Mouse (Mus musculus) adrenal gland, postnatal 14 days (tissue): Measurements from ENCODE around the gene Rnf4. TPM values are rescaled to one million over a fixed set of nuclear protein-coding genes. Genes with fewer than 3 reads are reported as not detected.

Source experiments
- DNase-seq: peaks from one replicate; pipeline ENCODE4 v3.0.0; 2021; ENCODE audit warnings: mixed read lengths
- total RNA-seq: library from RNA; stranded (reverse); gene quantifications from 2 replicates; pipeline ENCODE4 v1.2.3, GENCODE M21; 2021

Gene Rnf4
- total RNA-seq, 1 experiment from 2014 or later = 99.3 TPM

DNA sequence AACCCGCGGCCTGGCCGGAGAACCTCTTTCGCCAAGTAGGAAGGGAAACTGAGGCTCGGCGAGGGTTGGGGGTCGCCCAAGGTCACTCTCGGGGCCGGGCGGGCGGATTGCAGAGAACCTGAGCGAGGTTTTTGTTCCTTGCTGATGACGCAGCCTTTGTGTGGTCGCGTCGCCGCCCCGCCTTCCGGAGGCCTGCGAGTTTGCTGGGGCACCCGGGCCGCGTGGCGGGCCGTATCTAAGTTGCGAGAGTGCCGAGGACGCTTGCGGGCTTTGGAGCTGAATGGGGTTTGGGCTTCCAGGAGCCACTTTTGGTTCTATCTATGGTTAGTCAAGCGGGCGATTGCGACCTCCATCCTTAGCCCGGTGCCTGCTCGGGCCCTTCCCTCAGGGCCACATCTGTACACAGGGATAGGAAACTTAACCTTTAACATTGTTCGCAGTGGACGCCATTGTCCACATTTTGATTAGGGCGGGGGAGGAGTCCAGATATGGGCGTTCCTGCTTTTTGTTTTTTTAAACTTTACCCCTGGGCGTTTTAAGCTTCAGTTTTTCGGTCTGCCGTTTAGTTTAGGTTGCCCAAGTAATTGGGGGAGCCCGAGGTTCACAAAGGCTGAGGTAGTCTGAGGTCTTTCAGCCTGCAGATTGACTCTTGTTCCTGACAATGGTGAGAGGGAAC is 824 bp downstream of the Rnf4 start:
- peak; percentile 77 for DNase-seq

DNA sequence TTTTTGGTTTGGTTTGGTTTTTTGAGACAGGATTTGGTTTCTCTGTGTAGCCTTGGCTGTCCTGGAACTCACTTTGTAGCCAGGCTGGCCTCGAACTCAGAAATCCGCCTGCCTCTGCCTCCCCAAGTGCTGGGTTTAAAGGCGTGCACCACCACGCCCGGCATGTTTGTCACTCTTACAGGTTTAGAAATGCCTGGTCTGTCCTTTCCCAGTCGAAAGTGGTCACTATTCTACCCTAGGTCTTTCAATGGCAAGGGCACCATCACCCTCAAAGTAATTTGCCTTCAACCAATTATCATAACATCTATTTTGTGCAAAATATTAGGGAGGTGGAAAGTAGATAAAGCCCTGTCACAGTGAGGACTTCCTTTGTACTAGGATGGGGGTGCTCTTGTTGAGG is 4.2 kb downstream of the Rnf4 start:
- no peak for DNase-seq

DNA sequence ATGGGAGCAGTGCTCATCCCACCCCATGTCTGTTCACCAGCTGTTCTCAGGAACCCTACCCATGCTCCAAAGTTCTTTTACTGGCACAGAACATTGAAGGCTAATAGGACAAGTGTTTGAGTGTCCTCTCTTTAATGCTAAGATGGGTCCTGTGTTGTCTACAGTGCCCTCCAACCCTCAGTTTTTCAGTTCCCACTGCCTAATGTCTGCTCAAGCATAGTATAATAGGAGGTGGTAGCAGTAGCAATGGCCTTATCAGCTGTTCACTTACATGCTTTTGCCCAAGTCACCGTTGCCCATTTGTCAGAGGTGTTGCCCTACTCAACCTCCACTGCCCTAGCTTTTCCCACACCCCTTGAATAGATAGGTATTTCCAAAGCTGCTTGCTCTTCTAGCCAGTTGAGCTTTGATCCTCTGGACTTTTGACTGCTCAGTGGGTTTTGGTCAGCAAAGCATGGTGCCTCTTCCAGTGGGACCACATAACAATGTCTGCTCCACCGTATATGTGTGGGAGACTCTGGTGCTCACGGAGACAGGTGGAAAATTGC is 16.1 kb downstream of the Rnf4 start:
- DNase-seq = no peak

DNA sequence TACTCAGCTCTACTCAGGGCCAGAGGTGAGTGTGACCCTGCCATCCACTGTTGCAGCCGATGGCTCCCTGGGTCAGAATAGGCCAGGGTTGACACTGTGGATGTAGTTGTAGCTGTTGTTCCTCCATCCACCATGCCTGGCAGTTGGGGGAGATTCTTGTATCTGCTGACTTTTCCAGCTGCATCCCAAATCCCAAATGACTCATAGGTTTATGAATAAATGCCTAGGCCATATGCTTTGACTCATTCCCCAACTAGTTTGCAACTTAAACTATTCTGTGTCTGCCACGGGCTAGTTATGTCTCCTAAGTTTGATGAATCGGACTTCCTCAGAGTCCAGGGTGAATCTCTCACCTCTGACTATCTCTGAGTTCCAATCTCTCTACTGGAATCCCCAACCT is 24.2 kb downstream of the Rnf4 start:
- no peak for DNase-seq

DNA sequence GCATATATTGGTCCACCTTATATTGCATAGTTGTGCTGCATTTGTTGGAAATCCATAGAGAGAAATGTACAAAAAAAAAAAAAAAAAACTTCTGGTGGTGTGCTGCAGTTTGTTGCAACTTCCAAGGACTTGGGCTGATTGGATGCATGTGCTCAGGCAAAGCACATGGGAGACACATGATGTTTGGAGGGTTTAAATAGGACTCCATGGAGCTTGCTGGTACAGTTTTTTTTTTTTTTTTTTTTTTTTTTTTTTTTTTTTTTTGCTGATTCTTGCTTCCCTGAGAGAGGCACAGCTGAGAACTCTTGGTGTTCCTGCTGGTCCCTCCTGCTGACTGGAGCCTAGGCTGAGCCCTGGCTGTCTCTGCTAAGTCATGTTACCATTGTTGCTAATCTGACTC is 27.0 kb downstream of the Rnf4 start:
- no peak for DNase-seq

DNA sequence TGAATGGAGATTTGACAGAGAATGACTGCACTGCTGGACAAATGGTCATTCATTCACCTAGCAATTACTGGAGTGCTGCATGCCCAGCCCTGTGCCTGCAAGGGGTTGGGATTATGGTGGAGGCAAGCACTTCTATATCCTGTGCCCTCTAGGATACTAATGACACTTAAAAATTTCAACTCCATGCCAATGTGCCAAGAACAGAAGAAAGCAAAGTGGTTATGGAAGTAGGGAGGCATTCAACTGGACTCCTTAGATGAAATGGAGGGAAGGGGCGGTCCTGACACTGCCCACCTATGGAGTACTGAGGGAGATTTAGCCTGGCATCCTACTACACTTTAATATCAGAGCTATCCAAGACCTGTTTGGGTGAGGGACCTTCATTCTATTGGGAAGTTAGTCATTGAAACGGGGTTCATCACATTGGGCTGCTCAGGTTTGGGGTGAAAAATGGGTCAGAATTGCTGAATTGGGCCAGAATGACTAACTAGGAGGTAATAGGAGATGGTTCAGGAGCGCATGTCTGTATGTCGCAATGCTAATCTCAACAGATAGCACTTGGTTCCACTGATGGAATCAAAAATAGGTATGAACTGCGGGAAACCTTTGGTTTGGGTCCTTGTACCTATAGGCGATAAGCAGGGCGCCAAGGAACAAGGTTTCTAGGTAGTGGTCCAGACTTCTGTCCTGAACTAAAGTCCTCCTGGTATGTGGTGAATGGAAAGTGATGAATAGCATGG is 32.6 kb downstream of the Rnf4 start:
- no peak for DNase-seq

DNA sequence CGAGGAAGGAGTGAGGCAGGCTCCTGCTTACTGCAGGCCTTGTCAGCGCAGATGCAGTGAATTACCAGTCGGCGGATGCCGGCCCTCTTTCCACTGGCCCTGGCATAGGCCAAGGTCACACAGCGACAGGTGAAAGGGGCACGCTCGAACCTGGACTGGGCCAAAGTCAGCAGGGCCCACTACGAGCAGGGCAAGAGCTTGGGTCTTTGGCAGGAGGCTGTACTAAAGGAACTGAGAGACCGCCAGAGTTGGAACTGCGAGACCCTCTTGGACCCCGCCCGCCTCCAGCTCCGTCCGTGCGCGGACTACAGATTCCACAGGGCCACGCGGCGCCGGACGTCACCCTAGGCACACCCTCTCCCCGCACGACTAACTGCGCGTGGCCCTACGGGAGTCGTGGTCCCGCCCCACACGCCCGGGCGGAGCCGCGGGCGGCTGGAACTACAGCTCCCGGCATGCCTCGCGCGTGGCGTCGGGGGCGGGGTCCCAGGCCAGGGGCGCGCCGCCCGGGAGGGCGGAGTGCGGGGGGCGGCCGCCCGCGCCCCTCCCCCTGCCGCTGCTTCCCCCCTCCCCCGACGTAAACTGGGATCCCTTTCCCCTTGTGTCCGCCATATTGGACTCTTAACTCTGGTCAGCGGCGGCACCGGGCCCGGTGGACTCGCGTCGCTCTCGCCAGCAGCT is 33.4 kb downstream of the Rnf4 start, which contains the start of gene Fam193a:
Gene Fam193a (plus strand): TSS at position 593 of the 681 bp plus-strand sequence.
- DNase-seq = peak; percentile 99

DNA sequence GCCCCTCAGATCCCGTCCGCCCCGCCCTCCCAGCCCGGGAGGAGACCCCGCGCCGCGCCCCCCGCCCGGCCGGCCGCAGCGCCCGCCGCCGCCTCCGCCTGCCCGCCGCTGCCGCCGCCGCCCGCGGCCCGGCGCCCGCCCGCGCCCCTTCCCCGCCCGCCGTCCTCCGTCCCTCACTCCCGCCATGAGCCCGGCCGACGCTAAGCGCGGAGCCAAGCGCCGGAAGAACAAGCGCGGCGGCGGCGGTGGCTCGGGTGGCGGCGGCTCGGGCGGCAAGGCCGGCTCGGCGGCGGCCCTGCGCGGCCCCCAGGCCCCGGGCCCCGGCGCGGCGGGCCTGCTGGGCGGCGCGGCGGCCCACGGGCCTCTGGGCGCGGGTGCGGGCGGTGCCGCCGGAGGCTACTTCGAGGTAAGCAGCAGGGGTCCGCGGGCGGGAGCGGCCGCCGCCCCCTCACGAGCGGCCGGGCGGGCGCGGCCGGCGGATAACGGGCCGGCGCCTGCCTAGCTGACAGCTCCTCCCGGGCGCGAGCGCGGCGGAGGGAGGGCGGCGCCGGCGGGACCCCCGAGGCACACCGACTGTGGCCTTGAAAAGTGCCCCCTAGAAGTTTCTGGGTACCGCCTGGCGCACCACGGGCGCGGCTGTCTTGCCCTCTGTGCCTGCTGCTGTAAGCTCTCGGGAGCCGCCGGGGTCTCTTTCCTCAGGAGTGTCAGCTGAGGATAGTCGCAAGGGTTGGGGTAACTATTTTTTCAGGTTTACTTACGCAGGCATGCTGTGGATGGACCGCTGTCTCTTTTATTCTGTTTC is 34.1 kb downstream of the Rnf4 start:
- peak; percentile 54 for DNase-seq

DNA sequence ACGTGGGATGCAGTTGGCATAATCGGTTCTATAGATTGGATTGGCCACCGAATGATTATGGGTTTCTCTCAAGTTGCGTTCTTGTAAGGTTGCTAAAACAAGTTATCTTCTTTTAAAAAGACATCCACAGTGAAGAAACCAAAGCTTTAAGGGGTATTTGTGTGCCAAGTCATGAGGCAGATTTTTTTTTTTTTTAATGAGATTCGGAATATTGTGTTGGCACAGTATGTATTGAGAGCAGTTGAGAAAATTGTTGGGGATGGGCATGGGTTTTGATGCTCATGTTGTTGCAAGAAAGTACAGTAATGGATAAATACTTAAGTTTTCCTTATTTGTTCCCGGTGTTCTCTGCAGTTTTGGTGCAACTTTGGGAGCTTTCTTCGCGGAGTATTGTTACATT is 34.8 kb downstream of the Rnf4 start:
- no peak for DNase-seq

DNA sequence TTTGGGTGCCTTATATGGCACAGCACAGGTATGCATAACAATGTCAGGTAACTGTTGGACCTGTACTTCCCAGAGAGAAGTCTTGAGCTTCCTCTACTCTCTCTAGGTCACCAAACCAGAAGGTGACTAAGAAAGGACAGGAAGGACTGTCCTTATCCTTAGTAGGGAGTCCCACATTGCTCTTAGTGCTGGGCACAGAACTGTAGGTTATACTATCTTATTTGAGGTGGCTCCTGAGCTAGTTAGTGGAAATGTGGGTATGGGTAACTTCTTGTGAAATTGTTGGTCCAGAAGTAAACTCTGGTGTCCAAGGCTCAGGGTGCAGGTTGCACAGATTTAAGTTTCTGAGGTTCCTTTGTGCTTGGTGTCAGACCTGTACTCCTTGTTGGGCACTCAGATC is 36.1 kb downstream of the Rnf4 start:
- DNase-seq = no peak

DNA sequence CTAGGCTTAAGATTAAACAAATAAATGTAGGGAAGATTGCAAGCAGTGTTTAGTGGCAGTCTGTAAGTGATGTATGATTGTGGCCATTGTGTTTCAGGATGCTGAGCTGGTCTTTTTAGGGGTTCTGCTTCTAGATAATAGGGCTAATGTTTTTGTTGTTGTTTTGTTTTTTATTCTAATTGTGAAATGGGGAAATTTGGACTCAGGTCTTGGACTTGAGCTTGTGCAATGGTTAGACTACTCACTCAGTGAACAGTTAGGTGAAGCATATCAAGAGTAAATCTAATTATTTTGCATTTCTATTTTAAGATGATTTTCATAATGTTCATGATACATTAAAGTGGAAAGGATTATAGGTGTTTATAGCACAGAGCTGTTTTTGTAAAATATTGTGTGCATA is 36.5 kb downstream of the Rnf4 start:
- DNase-seq = no peak

DNA sequence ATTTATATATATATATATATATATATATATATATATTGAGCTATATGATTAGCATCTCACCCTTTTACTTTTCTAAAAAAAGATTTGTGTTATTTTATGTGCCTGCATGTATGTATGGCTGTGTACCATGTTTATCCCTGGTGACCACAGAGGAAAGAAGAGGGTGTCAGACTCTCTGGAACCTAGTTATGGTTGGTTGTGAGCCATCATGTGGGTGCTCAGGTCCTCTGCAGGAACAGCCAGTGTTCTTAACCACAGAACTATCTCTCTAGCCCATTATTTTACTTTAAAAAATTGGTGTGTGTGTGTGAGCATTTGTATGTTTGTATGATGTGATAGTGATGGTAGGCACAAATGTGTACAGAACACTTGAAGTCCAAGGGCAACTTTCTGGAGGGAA is 42.7 kb downstream of the Rnf4 start:
- no peak for DNase-seq

DNA sequence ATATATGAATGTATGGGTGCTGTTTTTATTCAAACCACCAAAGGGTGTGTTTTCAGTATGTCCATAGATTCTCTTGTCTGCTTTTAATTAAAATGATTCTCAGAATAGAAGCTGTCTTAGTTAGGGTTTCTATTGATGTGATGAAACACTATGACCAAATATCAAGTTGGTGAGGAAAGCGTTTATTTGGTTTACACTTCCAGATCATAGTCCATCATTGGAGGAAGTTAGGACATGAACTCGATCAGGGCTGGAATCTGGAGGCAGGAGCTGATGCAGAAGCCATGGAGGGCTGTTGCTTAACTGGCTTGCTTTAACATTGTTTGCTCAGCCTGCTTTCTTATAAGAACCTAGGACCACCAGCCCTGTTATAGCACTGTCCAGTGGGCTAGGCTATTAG is 45.6 kb downstream of the Rnf4 start:
- DNase-seq = no peak

DNA sequence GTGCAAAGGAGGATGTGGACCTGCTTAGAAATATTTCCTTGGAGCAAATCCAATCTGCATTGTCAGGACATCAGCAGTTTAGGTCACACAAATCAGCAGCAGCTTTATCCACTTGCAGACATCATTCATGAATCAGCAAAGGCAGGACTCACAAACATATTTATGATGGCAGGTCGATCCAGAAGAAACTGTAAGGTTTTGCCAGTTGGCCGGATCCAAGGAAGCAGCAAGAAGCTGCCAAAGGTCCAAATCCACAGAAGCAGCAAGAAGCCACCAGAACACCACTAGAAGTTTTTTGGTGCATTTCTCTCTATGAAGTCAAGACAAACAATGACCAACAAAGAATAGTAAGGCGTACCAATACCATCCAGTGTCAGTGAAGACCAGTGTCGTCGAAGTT is 49.5 kb downstream of the Rnf4 start:
- DNase-seq = no peak

DNA sequence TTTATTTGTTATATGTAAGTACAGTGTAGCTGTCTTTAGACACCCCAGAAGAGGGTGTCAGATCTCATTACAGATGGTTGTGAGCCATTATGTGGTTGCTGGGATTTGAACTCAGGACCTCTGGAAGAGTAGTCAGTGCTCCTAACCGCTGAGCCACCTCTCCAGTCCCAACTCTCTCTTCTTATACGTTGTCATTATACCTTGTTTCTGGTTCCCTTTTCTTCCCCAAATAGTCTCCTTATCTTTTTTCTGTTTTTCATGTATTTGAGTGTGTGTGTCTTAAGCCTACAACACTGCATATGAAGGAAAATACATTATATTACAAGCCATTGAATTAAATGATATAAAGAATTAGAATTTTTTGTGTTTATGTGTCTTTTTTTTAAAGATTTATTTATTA is 50.7 kb downstream of the Rnf4 start:
- DNase-seq = no peak

DNA sequence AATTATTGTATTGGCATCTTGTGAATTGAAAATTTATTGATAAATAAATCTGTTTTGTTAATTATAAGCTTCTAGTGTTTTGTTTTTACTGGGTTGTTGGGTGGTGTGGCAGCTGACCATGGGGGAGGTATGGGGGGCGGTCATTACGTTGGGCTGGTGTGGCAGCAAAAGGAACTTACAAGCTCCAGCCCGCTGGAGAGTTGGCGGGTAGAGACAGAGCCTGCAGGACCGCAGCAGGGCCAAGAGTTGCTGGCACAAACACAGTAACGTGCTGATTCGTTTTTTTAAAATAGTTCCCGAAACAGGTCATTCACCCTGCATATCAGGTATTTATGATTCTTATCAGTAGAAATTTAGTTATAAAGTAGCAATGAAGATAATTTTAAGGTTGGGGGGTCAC is 57.2 kb downstream of the Rnf4 start:
- DNase-seq = no peak

DNA sequence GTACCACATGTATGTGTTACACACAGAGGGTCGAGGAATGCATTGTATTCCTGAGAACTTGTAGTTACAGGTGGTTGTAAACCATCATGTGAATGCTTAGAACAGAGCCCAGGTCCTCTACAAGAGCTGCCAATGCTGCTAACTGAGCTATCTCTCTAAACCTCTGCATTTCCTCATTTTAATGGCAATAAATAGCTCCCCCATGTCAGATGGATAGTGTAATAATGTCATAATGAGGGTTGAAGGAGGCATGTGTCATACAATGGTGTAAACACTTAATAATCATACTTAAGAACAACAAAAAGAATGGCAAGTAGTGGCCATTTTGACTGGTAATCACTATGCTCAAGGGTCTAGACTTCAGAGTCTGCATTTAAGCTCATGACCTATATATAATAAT is 59.3 kb downstream of the Rnf4 start:
- no peak for DNase-seq

DNA sequence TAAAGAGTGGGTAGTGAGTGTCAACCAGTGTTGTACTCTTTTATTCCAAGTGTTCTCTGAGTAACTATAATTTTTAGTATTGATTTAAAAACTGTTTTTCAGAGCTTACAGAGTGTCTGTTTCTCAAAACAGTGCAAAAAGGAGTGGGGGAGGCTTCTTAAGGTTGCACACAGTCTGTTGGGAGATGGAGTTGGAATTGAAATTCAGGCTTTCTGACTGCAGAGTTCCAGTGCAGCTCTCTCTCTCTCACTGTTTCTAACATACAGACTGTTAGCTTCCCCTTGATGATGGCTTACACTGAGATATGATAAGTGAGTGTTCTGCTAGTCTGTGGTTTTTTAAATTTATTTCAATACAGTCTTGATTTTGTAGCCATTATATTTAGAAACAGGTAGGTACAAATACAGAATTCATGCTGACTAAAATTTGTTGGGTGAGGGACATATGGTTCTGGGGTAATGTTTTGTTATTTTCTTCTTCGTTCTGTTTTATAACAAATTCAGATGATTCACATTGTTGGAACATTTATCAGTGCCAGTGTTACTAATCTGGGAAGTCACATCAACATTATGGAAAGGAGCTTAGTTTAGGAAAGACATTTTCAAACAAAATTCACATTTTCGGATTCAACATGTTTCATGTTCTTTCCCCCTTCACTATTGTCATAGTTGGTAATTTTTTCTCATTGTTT is 59.9 kb downstream of the Rnf4 start:
- no peak for DNase-seq

DNA sequence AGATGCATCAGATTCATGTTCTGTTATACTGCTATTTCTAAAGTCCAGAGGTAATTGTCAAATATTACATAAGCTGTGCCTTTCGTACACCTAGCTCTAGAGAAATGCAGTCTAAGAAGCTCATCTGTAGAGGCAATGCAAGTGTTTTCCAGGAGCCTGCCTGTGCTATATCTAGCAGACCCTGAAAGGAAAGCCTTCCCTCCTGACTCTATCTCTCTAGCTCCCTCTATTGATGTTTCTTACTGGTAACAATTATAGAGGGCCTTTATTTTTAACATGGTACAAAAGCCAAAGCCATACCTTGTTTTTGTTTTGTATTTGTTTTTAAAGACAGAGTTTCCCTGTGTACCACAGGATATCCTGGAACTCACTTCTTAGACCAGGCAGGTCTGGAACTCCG is 61.8 kb downstream of the Rnf4 start:
- DNase-seq = no peak

DNA sequence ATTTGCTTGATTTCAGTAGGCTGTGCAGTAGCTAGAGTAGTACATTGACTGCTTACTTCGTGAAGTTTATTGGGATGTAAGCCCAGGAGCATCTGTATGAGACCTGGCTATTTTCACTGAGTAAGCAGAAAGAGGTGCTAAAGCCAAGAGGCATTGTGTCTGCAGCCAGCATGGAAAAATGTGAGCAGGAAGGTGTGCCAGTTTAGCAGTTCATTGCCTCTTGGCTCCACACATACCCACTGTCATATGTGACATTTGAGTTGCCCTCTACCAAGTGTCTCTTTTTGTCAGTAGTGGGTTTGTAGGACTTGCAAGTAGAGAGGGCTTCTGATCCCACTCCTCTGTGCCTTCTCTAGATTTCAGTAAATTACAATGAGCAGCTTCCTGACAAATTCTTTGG is 62.2 kb downstream of the Rnf4 start:
- no peak for DNase-seq
